Mouse (Mus musculus) neutrophil, adult 5-6 weeks (primary cell): ENCODE data around the gene Prss54. TPM values are rescaled to one million over a fixed set of nuclear protein-coding genes. Genes with fewer than 3 reads are reported as not detected.

Source experiments
- total RNA-seq: library from RNA; stranded (forward); fragments of 200-1000 nt; gene quantifications from 2 replicates; pipeline ENCODE4 v1.2.3, GENCODE M21; 2017

The Prss54 gene
- total RNA-seq, 1 experiment from 2014 or later, result not detected

Other genes starting within 250 kb of the Prss54 start
- 6.9 and 7.6 TPM in 2 replicates for gene Zfp319, start 244.4 kb downstream of the Prss54 start, total RNA-seq
- gene Usb1, start 244.1 kb downstream of the Prss54 start, total RNA-seq, result 35.5 and 46.4 TPM in 2 replicates
- gene Mmp15, start 224.1 kb downstream of the Prss54 start, total RNA-seq, result 0.12 and 0.25 TPM in 2 replicates
- 40.3 and 42.5 TPM in 2 replicates for gene Cfap20, start 141.5 kb downstream of the Prss54 start, total RNA-seq
- 24.4 and 25.7 TPM in 2 replicates for gene Csnk2a2, start 86.3 kb downstream of the Prss54 start, total RNA-seq
- gene Ccdc113, start 42.3 kb downstream of the Prss54 start, total RNA-seq, result not detected in 2 replicates
- gene Gins3, start 57.1 kb upstream of the Prss54 start, total RNA-seq, result 5.4 and 9.7 TPM in 2 replicates
- gene Ndrg4, start 100.6 kb upstream of the Prss54 start, total RNA-seq, result not detected in 2 replicates
- gene Setd6, start 139.5 kb upstream of the Prss54 start, total RNA-seq, result 30.5 and 40.3 TPM in 2 replicates
- gene Cnot1, start 231.1 kb upstream of the Prss54 start, total RNA-seq, result 160 and 182 TPM in 2 replicates
- 70.4 and 98.1 TPM in 2 replicates for gene Sap18b, start 249.0 kb upstream of the Prss54 start, total RNA-seq